Mouse (Mus musculus) spleen, adult 12 weeks (tissue): ENCODE measurements around the gene Eif2b2.
A peak's percentile ranks its signal among the peaks of the same experiment; 100 is the strongest.

ENCODE experiments used
- DNase-seq: peaks from one replicate; pipeline ENCODE4 v3.0.0; 2022; ENCODE audit warnings: low spot score

The Eif2b2 gene

GRCm38 (mm10) chr12:85256074-85256751, 36.9 kb downstream of the Eif2b2 start:
- no peak for DNase-seq

GRCm38 (mm10) chr12:85257008-85257639, 37.8 kb downstream of the Eif2b2 start:
- no peak for DNase-seq

GRCm38 (mm10) chr12:85262489-85262888, 43.2 kb downstream of the Eif2b2 start:
- no peak for DNase-seq

- DNase-seq = no peak
These were observed 43.9 kb downstream of the Eif2b2 start for GRCm38 (mm10) chr12:85263190-85263589.

GRCm38 (mm10) chr12:85264531-85264930, 45.2 kb downstream of the Eif2b2 start:
- no peak for DNase-seq

GRCm38 (mm10) chr12:85264940-85265339, 45.7 kb downstream of the Eif2b2 start:
- no peak for DNase-seq

- no peak for DNase-seq
These were observed 47.0 kb downstream of the Eif2b2 start for GRCm38 (mm10) chr12:85266248-85266647.

GRCm38 (mm10) chr12:85269821-85270220, 50.5 kb downstream of the Eif2b2 start:
- no peak for DNase-seq

- peak; percentile 67 for DNase-seq
These were observed 51.0 kb downstream of the Eif2b2 start, which contains the start of gene Mlh3 for GRCm38 (mm10) chr12:85270319-85270718. Gene Mlh3 (minus strand): TSS chr12:85270599.

GRCm38 (mm10) chr12:85271132-85271842, 52.0 kb downstream of the Eif2b2 start:
- no peak for DNase-seq

- DNase-seq = no peak
These were observed 52.5 kb downstream of the Eif2b2 start for GRCm38 (mm10) chr12:85271843-85272206.

- DNase-seq = no peak
These were observed 54.2 kb downstream of the Eif2b2 start for GRCm38 (mm10) chr12:85273508-85273907.
